Mouse (Mus musculus): Measurements from ENCODE around the gene Tnk1. TPM values are rescaled to one million over a fixed set of nuclear protein-coding genes. Genes with fewer than 3 reads are reported as not detected.

Gene Tnk1
- polyA plus RNA-seq, 1 experiment from 2014 or later = 0.32 TPM

GRCm38 (mm10) chr11:69837604-69837951 lies 21.0 kb downstream of the Tnk1 start, which contains the start of gene Nlgn2:
Nlgn2 (minus strand) TSS chr11:69837784.
- H3K4me2 ChIP-seq (ENCODE audit: low read length) = peak within 1 kb of the TSS; percentile 96
- H3K36me3 ChIP-seq (ENCODE audit: control insufficient read depth, insufficient read depth, low read length) = peaks cover 14% of the 10 kb centered on the region
- no peak for DNase-seq (ENCODE audit: low spot score)
- peak within 1 kb of the TSS; percentile 98 for H3K9ac ChIP-seq (ENCODE audit: low read length)
- peak; percentile 73; the same call in 1 of the 2 replicates for ATAC-seq
- peak within 1 kb of the TSS; percentile 90 for H3K4me3 ChIP-seq (ENCODE audit: low read depth, low read length)
- peak within 1 kb of the TSS; percentile 95 for H3K27ac ChIP-seq (ENCODE audit: low read depth, low read length)
- WGBS = under 1% methylated on average over 19 of the region's 32 CpGs
- no peaks in the 10 kb centered on the region for H3K9me3 ChIP-seq (replicated peaks; ENCODE audit: control insufficient read depth, low read length)
- no peaks in the 10 kb centered on the region for H3K27me3 ChIP-seq (replicated peaks; ENCODE audit: control insufficient read depth, insufficient read depth, low read length)
- peaks cover 30% of the 10 kb centered on the region for H3K4me1 ChIP-seq (ENCODE audit: control insufficient read depth, insufficient read depth, low read length)

- ATAC-seq = peak; percentile 3
- peak overlapping the region; percentile 95 for H3K27ac ChIP-seq (ENCODE audit: low read depth, low read length)
- H3K9ac ChIP-seq (ENCODE audit: low read length) = peak overlapping the region; percentile 98
- H3K4me2 ChIP-seq (ENCODE audit: low read length) = peak overlapping the region; percentile 96
- H3K36me3 ChIP-seq (ENCODE audit: control insufficient read depth, insufficient read depth, low read length) = peaks cover 21% of the 10 kb centered on the region
- peak; percentile 67 for DNase-seq (ENCODE audit: low spot score)
- H3K4me1 ChIP-seq (ENCODE audit: control insufficient read depth, insufficient read depth, low read length) = peaks cover 30% of the 10 kb centered on the region
- WGBS = 0% methylated on average over 46 of the region's 52 CpGs
- peak overlapping the region; percentile 90 for H3K4me3 ChIP-seq (ENCODE audit: low read depth, low read length)
- H3K27me3 ChIP-seq (replicated peaks; ENCODE audit: control insufficient read depth, insufficient read depth, low read length) = no peaks in the 10 kb centered on the region
- H3K9me3 ChIP-seq (replicated peaks; ENCODE audit: control insufficient read depth, low read length) = no peaks in the 10 kb centered on the region
These were observed 21.6 kb downstream of the Tnk1 start for GRCm38 (mm10) chr11:69836703-69837576.

GRCm38 (mm10) chr11:69835966-69836335 lies 22.6 kb downstream of the Tnk1 start:
- H3K27ac ChIP-seq (ENCODE audit: low read depth, low read length) = peak overlapping the region; percentile 95
- no peaks in the 10 kb centered on the region for H3K27me3 ChIP-seq (replicated peaks; ENCODE audit: control insufficient read depth, insufficient read depth, low read length)
- no peaks in the 10 kb centered on the region for H3K9me3 ChIP-seq (replicated peaks; ENCODE audit: control insufficient read depth, low read length)
- H3K4me2 ChIP-seq (ENCODE audit: low read length) = peak overlapping the region; percentile 96
- peak overlapping the region; percentile 90 for H3K4me3 ChIP-seq (ENCODE audit: low read depth, low read length)
- ATAC-seq (no peak), DNase-seq (ENCODE audit: low spot score) (no peak)
- peaks cover 28% of the 10 kb centered on the region for H3K36me3 ChIP-seq (ENCODE audit: control insufficient read depth, insufficient read depth, low read length)
- H3K9ac ChIP-seq (ENCODE audit: low read length) = peak overlapping the region; percentile 98
- peaks cover 30% of the 10 kb centered on the region for H3K4me1 ChIP-seq (ENCODE audit: control insufficient read depth, insufficient read depth, low read length)
- WGBS = 6% methylated on average over 4 of the region's 4 CpGs

- WGBS = 4% methylated on average over 9 of the region's 9 CpGs
- Histone ChIP-seq H3K9me3 (replicated peaks; ENCODE audit: control insufficient read depth, low read length) (no peaks in the 10 kb centered on the region), H3K27ac (ENCODE audit: low read depth, low read length) (peak overlapping the region; percentile 17; the same call in 1 of the 2 replicates), H3K4me3 (ENCODE audit: low read depth, low read length) (peak overlapping the region; percentile 90), H3K4me2 (ENCODE audit: low read length) (peak overlapping the region; percentile 96), H3K36me3 (ENCODE audit: control insufficient read depth, insufficient read depth, low read length) (peaks cover 31% of the 10 kb centered on the region), H3K27me3 (replicated peaks; ENCODE audit: control insufficient read depth, insufficient read depth, low read length) (no peaks in the 10 kb centered on the region), H3K9ac (ENCODE audit: low read length) (peak overlapping the region; percentile 98), H3K4me1 (ENCODE audit: control insufficient read depth, insufficient read depth, low read length) (peaks cover 30% of the 10 kb centered on the region)
- peak; percentile 24 for DNase-seq (ENCODE audit: low spot score)
- ATAC-seq = no peak
These were observed 23.1 kb downstream of the Tnk1 start for GRCm38 (mm10) chr11:69835326-69835965.

GRCm38 (mm10) chr11:69834001-69834549 lies 24.5 kb downstream of the Tnk1 start:
- ATAC-seq (no peak), DNase-seq (ENCODE audit: low spot score) (peak; percentile 51)
- no peaks in the 10 kb centered on the region for H3K27me3 ChIP-seq (replicated peaks; ENCODE audit: control insufficient read depth, insufficient read depth, low read length)
- peak overlapping the region; percentile 96 for H3K4me2 ChIP-seq (ENCODE audit: low read length)
- 3% methylated on average over 37 of the region's 48 CpGs for WGBS
- H3K9me3 ChIP-seq (replicated peaks; ENCODE audit: control insufficient read depth, low read length) = no peaks in the 10 kb centered on the region
- peaks cover 27% of the 10 kb centered on the region for H3K4me1 ChIP-seq (ENCODE audit: control insufficient read depth, insufficient read depth, low read length)
- peak overlapping the region; percentile 90 for H3K4me3 ChIP-seq (ENCODE audit: low read depth, low read length)
- H3K27ac ChIP-seq (ENCODE audit: low read depth, low read length) = peak overlapping the region; percentile 39; the same call in 1 of the 2 replicates
- peak overlapping the region; percentile 98 for H3K9ac ChIP-seq (ENCODE audit: low read length)
- peaks cover 31% of the 10 kb centered on the region for H3K36me3 ChIP-seq (ENCODE audit: control insufficient read depth, insufficient read depth, low read length)

- Histone ChIP-seq H3K4me1 (ENCODE audit: control insufficient read depth, insufficient read depth, low read length) (peaks cover 24% of the 10 kb centered on the region), H3K9ac (ENCODE audit: low read length) (peak overlapping the region; percentile 98), H3K27me3 (replicated peaks; ENCODE audit: control insufficient read depth, insufficient read depth, low read length) (no peaks in the 10 kb centered on the region), H3K27ac (ENCODE audit: low read depth, low read length) (no peak overlapping the region), H3K9me3 (replicated peaks; ENCODE audit: control insufficient read depth, low read length) (no peaks in the 10 kb centered on the region), H3K4me3 (ENCODE audit: low read depth, low read length) (peak overlapping the region; percentile 90), H3K4me2 (ENCODE audit: low read length) (peak overlapping the region; percentile 96), H3K36me3 (ENCODE audit: control insufficient read depth, insufficient read depth, low read length) (peaks cover 36% of the 10 kb centered on the region)
- DNase-seq (ENCODE audit: low spot score) = no peak
- 49% methylated on average over 8 of the region's 8 CpGs for WGBS
- no peak for ATAC-seq
These were observed 25.0 kb downstream of the Tnk1 start for GRCm38 (mm10) chr11:69833554-69833953.

GRCm38 (mm10) chr11:69828832-69829231 lies 29.7 kb downstream of the Tnk1 start:
- H3K36me3 ChIP-seq (ENCODE audit: control insufficient read depth, insufficient read depth, low read length) = peaks cover 80% of the 10 kb centered on the region
- ATAC-seq (no peak), DNase-seq (ENCODE audit: low spot score) (no peak)
- H3K9me3 ChIP-seq (replicated peaks; ENCODE audit: control insufficient read depth, low read length) = no peaks in the 10 kb centered on the region
- peaks cover 2% of the 10 kb centered on the region for H3K4me1 ChIP-seq (ENCODE audit: control insufficient read depth, insufficient read depth, low read length)
- H3K4me2 ChIP-seq (ENCODE audit: low read length) = no peak overlapping the region
- no peaks in the 10 kb centered on the region for H3K27me3 ChIP-seq (replicated peaks; ENCODE audit: control insufficient read depth, insufficient read depth, low read length)
- H3K9ac ChIP-seq (ENCODE audit: low read length) = no peak overlapping the region
- 55% methylated on average over 5 of the region's 5 CpGs for WGBS
- H3K4me3 ChIP-seq (ENCODE audit: low read depth, low read length) = no peak overlapping the region
- H3K27ac ChIP-seq (ENCODE audit: low read depth, low read length) = no peak overlapping the region

- H3K9me3 ChIP-seq (replicated peaks; ENCODE audit: control insufficient read depth, low read length) = no peaks in the 10 kb centered on the region
- WGBS = 75% methylated on average over 2 of the region's 2 CpGs
- no peak overlapping the region for H3K4me2 ChIP-seq (ENCODE audit: low read length)
- H3K36me3 ChIP-seq (ENCODE audit: control insufficient read depth, insufficient read depth, low read length) = peaks cover 46% of the 10 kb centered on the region
- no peak overlapping the region for H3K4me3 ChIP-seq (ENCODE audit: low read depth, low read length)
- no peak overlapping the region for H3K27ac ChIP-seq (ENCODE audit: low read depth, low read length)
- DNase-seq (ENCODE audit: low spot score) = no peak
- H3K27me3 ChIP-seq (replicated peaks; ENCODE audit: control insufficient read depth, insufficient read depth, low read length) = no peaks in the 10 kb centered on the region
- no peak for ATAC-seq
- H3K4me1 ChIP-seq (ENCODE audit: control insufficient read depth, insufficient read depth, low read length) = no peaks in the 10 kb centered on the region
- no peak overlapping the region for H3K9ac ChIP-seq (ENCODE audit: low read length)
These were observed 35.1 kb downstream of the Tnk1 start for GRCm38 (mm10) chr11:69823456-69823855.

Data from forebrain, embryonic 14.5 days (tissue).